Mouse (Mus musculus): ENCODE results near the gene 1700025C18Rik.

- no peak for TF ChIP-seq POLR2A (IDR thresholded peaks at IDR 0.05; ENCODE audit: borderline replicate concordance, extremely low read depth, insufficient read depth, insufficient read length, poor library complexity, severe bottlenecking)
- TF ChIP-seq CTCF (IDR thresholded peaks at IDR 0.05; ENCODE audit: borderline replicate concordance, extremely low read depth, insufficient read depth, insufficient read length), result no peak
These were observed 40.9 kb upstream of the 1700025C18Rik start for GRCm38 (mm10) chr2:165131428-165131827.

All from brain, embryonic 14.5 days (tissue).